Mouse (Mus musculus) right cerebral cortex, adult 18-20 months (tissue): ENCODE data around the gene Galnt9.

Source experiments
- DNase-seq: peaks from one replicate; pipeline ENCODE4 v3.0.0; 2022; ENCODE audit warnings: mixed read lengths

Gene Galnt9

GRCm38 (mm10) chr5:110543951-110544690 is at the start of gene Galnt9:
TSS of gene Galnt9 (plus strand) at chr5:110544355.
- peak; percentile 82 for DNase-seq

GRCm38 (mm10) chr5:110494396-110494795 is 49.8 kb upstream of the Galnt9 start:
- no peak for DNase-seq

- no peak for DNase-seq
These were observed 49.1 kb upstream of the Galnt9 start for GRCm38 (mm10) chr5:110495051-110495450.

GRCm38 (mm10) chr5:110497556-110497955 is 46.6 kb upstream of the Galnt9 start:
- DNase-seq, result no peak

GRCm38 (mm10) chr5:110498071-110498470 is 46.1 kb upstream of the Galnt9 start:
- DNase-seq, result no peak

GRCm38 (mm10) chr5:110500233-110500632 is 43.9 kb upstream of the Galnt9 start:
- no peak for DNase-seq

- no peak for DNase-seq
These were observed 40.8 kb upstream of the Galnt9 start for GRCm38 (mm10) chr5:110503361-110503760.

GRCm38 (mm10) chr5:110505611-110506294 is 38.4 kb upstream of the Galnt9 start:
- no peak for DNase-seq

- DNase-seq, result no peak
These were observed 37.9 kb upstream of the Galnt9 start for GRCm38 (mm10) chr5:110506295-110506616.

GRCm38 (mm10) chr5:110506856-110507255 is 37.3 kb upstream of the Galnt9 start:
- no peak for DNase-seq

- DNase-seq, result no peak
These were observed 36.2 kb upstream of the Galnt9 start for GRCm38 (mm10) chr5:110507943-110508342.

- no peak for DNase-seq
These were observed 33.8 kb upstream of the Galnt9 start for GRCm38 (mm10) chr5:110510357-110510756.

GRCm38 (mm10) chr5:110513791-110514190 is 30.4 kb upstream of the Galnt9 start:
- DNase-seq, result no peak

- no peak for DNase-seq
These were observed 29.5 kb upstream of the Galnt9 start for GRCm38 (mm10) chr5:110514694-110515093.

- DNase-seq, result no peak
These were observed 27.8 kb upstream of the Galnt9 start for GRCm38 (mm10) chr5:110516390-110516789.

GRCm38 (mm10) chr5:110518086-110518783 is 25.9 kb upstream of the Galnt9 start:
- DNase-seq, result no peak

- DNase-seq, result peak; percentile 68
These were observed 23.2 kb upstream of the Galnt9 start for GRCm38 (mm10) chr5:110520974-110521373.

GRCm38 (mm10) chr5:110521822-110522221 is 22.3 kb upstream of the Galnt9 start:
- peak; percentile 62 for DNase-seq

- peak; percentile 65 for DNase-seq
These were observed 20.9 kb upstream of the Galnt9 start for GRCm38 (mm10) chr5:110523296-110523695.

- DNase-seq, result no peak
These were observed 18.5 kb upstream of the Galnt9 start for GRCm38 (mm10) chr5:110525701-110526100.

GRCm38 (mm10) chr5:110526556-110526955 is 17.6 kb upstream of the Galnt9 start:
- DNase-seq, result no peak

GRCm38 (mm10) chr5:110531091-110531490 is 13.1 kb upstream of the Galnt9 start:
- no peak for DNase-seq

- no peak for DNase-seq
These were observed 9.8 kb upstream of the Galnt9 start for GRCm38 (mm10) chr5:110534402-110534801.

- DNase-seq, result no peak
These were observed 8.2 kb upstream of the Galnt9 start for GRCm38 (mm10) chr5:110535964-110536363.
